Mouse (Mus musculus): ENCODE data around the gene Col6a2.
A peak's percentile ranks its signal among the peaks of the same experiment; 100 is the strongest.

Gene Col6a2

DNA sequence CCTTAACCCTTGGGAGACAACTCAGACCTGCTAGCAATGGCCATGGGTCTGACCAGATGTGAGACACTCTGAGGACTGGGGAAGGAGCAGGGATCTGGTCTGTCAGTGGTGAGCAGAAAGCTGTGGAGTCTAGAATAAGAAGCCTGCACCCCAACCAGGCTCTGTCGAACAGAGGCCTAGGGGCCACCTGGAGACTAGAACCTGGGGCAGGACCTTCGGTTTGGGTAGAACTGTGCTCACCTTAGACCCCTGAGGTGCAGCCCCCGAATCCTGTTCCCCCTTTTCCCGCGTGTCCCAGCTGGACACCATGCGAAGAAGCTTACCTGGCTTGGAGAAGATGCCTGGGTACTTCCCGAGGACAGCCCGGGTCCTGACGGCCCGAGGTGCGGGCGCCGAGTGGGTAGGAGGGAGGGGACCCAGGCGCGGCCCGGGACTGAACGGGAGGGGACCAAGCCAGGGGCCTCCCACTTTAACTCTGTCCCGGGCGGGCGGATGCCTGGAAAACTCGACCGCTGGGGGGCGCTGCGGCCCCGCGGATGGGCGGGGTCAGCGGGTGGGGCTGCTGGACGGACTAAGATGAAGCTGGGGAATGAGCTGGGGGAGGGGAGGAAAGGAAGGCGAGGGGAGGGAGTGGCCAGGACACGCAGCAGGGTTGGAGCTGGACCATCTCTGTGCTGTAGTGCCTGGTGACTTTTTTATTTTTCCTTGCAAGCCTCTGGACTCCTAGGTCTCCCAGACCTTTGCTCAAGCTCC lies at the start of gene Col6a2:
Gene Col6a2, minus strand, starts transcription at position 703 of the 753 bp plus-strand sequence.
- peak; percentile 89 for DNase-seq

GRCm38 (mm10) chr10:76671939-76672338 lies 48.5 kb upstream of the Col6a2 start:
- DNase-seq: no peak

- DNase-seq: peak; percentile 59
These were observed 45.5 kb upstream of the Col6a2 start for GRCm38 (mm10) chr10:76668947-76669284.

DNA sequence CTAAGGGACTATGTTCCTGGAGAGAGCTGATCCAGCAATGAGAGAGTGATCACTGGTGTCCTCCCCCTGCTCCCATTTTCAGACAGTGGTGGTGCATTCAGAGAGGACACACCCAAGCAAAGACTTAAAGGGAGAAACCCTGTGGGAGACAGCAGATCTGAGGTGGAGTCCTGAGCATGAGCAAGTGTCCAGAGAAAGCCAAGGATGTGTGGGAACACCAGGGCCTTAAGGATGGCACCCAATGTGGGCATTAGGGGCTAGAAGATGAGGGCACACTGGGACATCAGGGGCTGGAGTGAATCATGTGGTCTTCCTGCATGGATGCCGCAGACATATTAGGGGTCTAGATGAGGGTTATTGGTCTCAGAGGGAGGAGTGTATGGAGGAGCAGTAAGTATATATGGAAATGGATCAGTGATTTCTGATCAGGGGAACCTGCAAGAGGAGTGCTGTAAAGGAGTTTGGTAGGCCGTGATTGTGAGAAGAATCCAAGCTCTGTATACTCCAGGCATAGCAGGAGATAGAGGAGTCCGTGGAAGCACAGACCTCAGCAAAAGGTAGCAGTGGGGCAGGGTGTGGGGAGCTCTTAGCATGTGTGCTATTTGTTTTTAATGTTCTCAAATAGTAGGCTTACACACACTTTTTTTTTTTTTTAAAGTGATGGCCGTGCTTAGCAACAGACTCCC lies 45.0 kb upstream of the Col6a2 start:
- no peak for DNase-seq

GRCm38 (mm10) chr10:76667197-76667805 lies 43.9 kb upstream of the Col6a2 start:
- DNase-seq: no peak

DNA sequence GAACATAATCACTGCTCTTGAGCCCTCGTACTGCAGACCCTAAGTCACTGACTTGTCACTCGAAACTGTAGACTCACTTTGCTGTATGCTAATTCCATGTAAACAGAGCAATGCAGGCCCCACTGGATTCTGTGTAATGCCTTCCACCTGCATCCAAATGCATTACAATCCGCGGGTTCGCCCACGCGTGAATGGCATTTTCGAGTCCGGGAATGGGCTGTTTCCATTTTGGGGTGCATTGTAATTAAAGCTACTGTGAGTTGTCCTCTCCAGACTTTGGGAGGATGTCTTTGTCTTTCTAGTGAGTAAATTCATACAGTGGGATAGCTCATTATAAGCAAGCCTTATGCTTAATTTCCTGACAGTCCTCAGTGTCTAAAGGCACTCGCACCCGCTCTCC lies 42.1 kb upstream of the Col6a2 start:
- DNase-seq: no peak

DNA sequence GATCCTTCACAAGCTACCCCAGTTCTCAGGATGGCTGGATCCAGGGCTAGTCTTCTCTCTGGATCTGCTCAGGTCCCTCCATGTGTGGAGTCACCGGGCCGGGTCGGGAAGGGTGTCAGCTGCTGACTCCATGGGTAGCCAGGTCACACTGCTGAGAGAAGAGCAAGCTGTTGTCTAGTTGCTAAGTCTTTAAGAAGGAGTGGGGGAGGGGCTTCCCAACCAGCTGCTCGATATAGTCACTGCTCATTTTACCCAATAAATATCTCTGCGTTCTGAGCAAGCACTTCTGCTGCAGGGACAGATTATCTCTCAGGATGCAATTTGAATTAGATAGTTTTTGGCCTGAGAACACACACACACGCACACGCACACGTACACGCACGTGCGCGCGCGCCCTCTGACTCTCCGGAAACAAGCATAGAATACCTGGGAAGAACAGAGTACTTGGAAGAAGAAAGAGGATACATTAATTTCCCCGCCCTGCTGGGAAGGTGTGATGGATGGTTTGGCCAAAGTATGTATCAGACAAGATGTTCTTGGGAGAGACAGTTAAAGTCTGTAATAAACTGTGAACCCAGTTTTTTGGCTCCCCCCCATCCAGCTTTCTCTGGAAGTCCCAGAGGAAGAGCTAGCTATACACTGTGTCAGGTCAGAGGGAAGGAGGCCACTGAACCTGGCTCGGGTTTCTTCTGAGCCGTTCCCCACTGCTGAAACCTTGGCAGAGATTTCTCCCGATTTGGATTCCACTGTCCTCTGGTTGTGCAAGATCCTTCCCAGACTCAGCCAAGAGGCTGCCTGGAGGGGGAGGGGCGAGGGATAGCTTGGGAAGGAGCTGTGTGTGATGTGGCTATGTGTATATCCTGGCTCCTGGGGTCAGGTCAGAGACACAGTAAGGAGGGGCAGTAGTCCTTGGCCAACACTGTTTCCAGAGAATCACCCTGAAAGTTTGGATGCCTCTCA lies 41.0 kb upstream of the Col6a2 start:
- peak; percentile 75 for DNase-seq

DNA sequence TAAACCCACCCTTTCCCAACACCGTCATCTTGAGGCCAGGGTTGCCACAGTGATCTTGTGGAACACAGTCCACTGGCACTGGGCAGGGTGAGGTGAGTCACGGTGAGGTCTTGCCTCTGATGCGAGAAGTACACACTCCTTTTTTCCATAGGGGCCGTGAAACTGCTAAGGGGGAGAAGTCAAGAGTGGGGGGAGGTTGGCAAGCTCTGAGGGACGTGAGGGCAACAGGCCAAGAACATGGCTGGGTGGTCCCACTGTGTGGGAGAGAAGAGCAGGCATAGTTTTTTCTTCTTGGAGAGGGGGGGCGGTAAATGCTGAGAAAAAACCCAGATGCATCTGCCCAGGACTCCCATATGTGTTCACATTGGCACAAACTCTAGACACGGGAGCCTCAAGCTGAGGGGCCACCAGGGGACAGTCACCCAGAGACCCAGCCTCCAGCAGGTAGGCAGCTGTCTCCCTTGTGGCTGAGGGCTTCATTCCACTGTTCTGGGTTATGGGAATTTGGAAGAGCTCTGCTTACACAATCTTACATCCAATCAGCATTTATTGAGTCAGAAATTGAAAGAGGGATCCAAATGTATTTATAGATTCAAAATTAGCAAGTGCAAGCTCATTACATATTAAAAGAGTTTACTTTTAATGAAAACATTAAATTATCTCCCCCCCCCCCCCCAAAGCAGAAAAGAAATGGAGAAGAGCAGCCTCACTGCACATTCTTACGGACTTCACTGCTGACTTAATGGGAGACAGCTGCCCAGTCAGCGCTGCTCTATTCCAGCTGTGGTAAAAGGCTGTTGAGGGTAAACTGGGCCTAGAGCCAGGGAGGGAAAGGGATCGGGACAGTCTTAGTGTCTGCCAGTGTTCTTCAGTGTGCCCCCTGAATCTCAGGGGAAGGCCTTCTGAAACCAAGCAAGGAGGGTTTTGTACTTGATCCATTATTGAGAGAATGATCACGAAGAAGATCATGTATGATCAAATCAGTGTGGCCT lies 30.2 kb upstream of the Col6a2 start:
- DNase-seq: peak; percentile 27

- no peak for DNase-seq
These were observed 27.4 kb upstream of the Col6a2 start for GRCm38 (mm10) chr10:76650662-76651342.

DNA sequence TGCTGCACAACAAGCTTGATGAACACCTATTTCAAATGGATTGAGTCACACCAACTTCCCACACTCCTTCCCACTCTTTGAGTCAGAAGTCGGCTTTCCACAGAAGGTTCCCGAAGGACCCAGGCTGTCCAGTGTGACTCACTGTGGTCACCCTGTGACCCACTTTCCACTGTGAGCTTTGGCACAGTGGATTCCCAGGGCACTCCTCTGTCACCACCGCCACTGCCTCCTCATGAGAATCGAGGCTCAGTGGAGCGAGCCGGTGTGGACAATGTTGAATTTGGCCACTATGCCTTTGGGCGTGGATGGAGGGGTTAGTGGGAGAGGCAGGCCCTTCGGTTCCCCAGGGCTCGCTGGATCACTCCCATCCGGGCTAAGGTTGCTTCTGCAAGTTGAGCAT lies 25.3 kb upstream of the Col6a2 start:
- no peak for DNase-seq

GRCm38 (mm10) chr10:76647390-76647789 lies 24.0 kb upstream of the Col6a2 start:
- DNase-seq: no peak

GRCm38 (mm10) chr10:76645686-76646085 lies 22.3 kb upstream of the Col6a2 start:
- DNase-seq: no peak

- no peak for DNase-seq
These were observed 21.6 kb upstream of the Col6a2 start for GRCm38 (mm10) chr10:76645066-76645465.

GRCm38 (mm10) chr10:76643999-76644398 lies 20.6 kb upstream of the Col6a2 start:
- peak; percentile 61 for DNase-seq

GRCm38 (mm10) chr10:76643446-76643845 lies 20.0 kb upstream of the Col6a2 start:
- peak; percentile 28 for DNase-seq

- peak; percentile 55 for DNase-seq
These were observed 19.4 kb upstream of the Col6a2 start for GRCm38 (mm10) chr10:76642628-76643434.

DNA sequence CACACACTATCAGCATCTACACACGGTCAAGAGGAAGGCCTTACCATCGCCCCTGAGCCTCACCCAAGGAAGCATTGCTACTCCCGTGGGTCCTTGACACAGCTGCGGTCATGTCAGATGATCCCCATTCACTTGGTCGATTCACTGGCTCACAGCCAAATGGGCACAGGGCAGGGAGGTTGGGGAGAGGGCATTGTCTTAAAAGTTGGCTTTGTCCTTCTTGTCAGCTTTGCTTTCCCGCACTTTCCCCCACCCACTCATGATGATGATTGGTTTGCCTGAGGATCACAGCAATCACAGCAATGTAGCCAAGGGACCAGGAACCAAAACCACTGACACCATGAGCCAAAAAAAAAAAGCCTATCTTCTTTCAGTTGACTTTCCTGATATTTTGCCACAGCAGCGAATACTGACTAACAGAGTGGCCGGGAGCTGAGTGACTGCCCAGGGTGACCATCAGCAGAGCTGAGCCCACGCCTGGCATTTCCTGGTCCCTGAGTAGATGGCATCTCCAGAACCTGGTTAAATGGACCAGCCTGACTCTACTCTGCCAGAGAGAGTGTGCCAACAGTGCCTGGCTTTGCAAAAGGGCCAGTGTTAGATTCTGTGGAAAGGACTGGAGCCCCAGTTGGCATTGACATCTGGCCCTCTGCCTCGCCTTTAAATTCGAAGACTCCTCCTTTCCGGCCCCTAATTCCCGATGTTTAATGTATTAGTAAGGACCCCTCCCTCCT lies 18.6 kb upstream of the Col6a2 start:
- DNase-seq: no peak

DNA sequence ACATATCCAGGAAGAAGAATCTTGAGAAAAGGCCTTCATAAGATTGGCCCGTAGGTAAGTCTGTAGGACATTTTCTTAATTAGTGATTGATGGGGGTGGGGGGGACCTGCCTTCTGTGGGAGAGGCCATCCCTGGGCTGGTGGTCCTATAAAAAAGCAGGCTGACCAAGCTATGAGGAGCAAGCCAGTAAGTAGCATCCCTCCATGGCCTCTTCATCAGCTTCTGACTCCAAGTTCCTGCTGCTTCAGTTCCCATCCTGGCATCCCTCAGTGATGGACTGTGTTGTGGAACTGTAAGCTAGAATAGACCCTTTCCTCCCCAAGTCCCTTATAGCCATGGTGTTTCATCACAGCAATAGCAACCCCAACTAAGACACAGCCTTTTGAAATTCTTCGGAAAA lies 16.5 kb upstream of the Col6a2 start:
- DNase-seq: no peak

DNA sequence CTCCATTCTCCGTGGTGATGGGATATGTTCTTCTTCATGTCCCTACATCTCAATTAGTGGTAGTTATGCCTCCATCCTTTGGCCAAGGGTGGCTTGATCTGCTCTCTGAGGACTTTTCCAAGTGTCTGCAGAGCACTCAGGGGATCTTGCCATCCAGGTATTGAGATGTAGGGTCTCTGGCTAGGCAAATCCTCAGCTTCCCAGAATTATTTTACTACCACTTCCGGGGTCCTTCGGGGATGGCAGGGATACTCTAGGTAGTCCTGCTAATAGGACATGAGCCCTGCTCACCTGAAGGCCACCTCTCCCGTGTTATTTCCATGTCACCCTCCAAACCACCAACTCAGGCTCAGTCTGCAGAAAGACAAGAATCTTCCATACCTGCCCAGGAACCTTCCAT lies 13.2 kb upstream of the Col6a2 start:
- DNase-seq: no peak
